Mouse (Mus musculus) CH12.LX (cell line): ENCODE results near the gene Hoxd12. TPM values are rescaled to one million over a fixed set of nuclear protein-coding genes. Genes with fewer than 3 reads are reported as not detected.
A peak's percentile ranks its signal among the peaks of the same experiment; 100 is the strongest.

Experiments used
- DNase-seq: peaks from one replicate; pipeline ENCODE4 v3.0.0-alpha.2; 2013; ENCODE audit errors: extremely low read depth
- H3K27ac ChIP-seq: 2 replicates; pipeline ENCODE4 v1.5.1; 2012; ENCODE audit warnings: low read depth, mild to moderate bottlenecking, control low read depth, moderate library complexity; ENCODE audit not compliant: insufficient read depth
- H3K27me3 ChIP-seq: replicated peaks from 2 replicates; pipeline ENCODE3; 2012; ENCODE audit warnings: inconsistent platforms
- H3K36me3 ChIP-seq, 2 experiments: replicated peaks in 1 of 2; 2 replicates each; pipeline versions ENCODE3 to v1.6.1; 2012; ENCODE audit warnings: inconsistent platforms in 1 of 2, low read length in 1 of 2, mild to moderate bottlenecking in 1 of 2, mixed read lengths in 1 of 2, moderate library complexity in 1 of 2; ENCODE audit not compliant: control insufficient read depth in 1 of 2, insufficient read depth in 1 of 2
- H3K4me1 ChIP-seq, 2 experiments: 2 replicates each; pipeline ENCODE4 v1.6.1; 2012; ENCODE audit warnings: inconsistent platforms in 1 of 2, moderate library complexity in 1 of 2; ENCODE audit not compliant: insufficient read depth in 2 of 2, control insufficient read depth in 1 of 2
- H3K4me2 ChIP-seq: 2 replicates; pipeline ENCODE4 v1.6.1; 2012; ENCODE audit warnings: low read depth, mild to moderate bottlenecking, control low read depth; ENCODE audit not compliant: poor library complexity, insufficient read depth, severe bottlenecking
- H3K4me3 ChIP-seq, 3 experiments: fragments of 150-350 bp in 1 of 3; sonication (generic) in 1 of 3; replicated peaks in 1 of 3; 2 replicates each; pipeline versions ENCODE3 to v1.5.1; 2011 to 2012; ENCODE audit warnings: low read depth in 2 of 3, low read length in 2 of 3, mild to moderate bottlenecking in 2 of 3, moderate library complexity in 2 of 3, control low read depth in 1 of 3, improper control_type of control experiment in 1 of 3, inconsistent platforms in 1 of 3, mixed read lengths in 1 of 3; ENCODE audit not compliant: poor library complexity in 1 of 3
- H3K79me2 ChIP-seq: replicated peaks from 2 replicates; pipeline ENCODE4 v1.6.1; 2012; ENCODE audit warnings: mild to moderate bottlenecking, moderate library complexity; ENCODE audit not compliant: control insufficient read depth, poor library complexity, insufficient read depth, severe bottlenecking; ENCODE audit errors: extremely low read depth
- H3K9ac ChIP-seq: 2 replicates; pipeline ENCODE4 v1.6.1; 2012; ENCODE audit warnings: low read depth, mild to moderate bottlenecking, control low read depth, moderate library complexity; ENCODE audit not compliant: insufficient read depth
- H3K9me3 ChIP-seq: replicated peaks from 2 replicates; pipeline ENCODE3; 2012; ENCODE audit warnings: low read length, inconsistent platforms, mixed read lengths
- BHLHE40 ChIP-seq: IDR thresholded peaks from 2 replicates; pipeline ENCODE4 v1.6.1; 2011; ENCODE audit warnings: mild to moderate bottlenecking, low read depth, low read length, improper control_type of control experiment
- CHD1 ChIP-seq: IDR thresholded peaks from 2 replicates; pipeline ENCODE4 v1.6.1; 2012; ENCODE audit warnings: low read depth, low read length, improper control_type of control experiment, inconsistent platforms
- CHD2 ChIP-seq: IDR thresholded peaks from 2 replicates; pipeline ENCODE4 v1.6.1; 2011; ENCODE audit warnings: low read length, improper control_type of control experiment
- CTCF ChIP-seq, 2 experiments: IDR thresholded peaks in 1 of 2; conservative IDR thresholded peaks in 1 of 2; 2 replicates each; pipeline ENCODE4 v1.5.1; 2011 to 2012; ENCODE audit warnings: low read depth in 2 of 2, low read length in 2 of 2, improper control_type of control experiment in 1 of 2, inconsistent platforms in 1 of 2, mild to moderate bottlenecking in 1 of 2, moderate library complexity in 1 of 2
- E2F4 ChIP-seq: IDR thresholded peaks from 2 replicates; pipeline ENCODE4 v1.6.1; 2011; ENCODE audit warnings: low read depth, low read length, improper control_type of control experiment; ENCODE audit not compliant: insufficient replicate concordance
- ELF1 ChIP-seq: IDR thresholded peaks from 2 replicates; pipeline ENCODE4 v1.6.1; 2014; ENCODE audit warnings: low read depth, mild to moderate bottlenecking, inconsistent platforms, low read length, improper control_type of control experiment
- EP300 ChIP-seq: IDR thresholded peaks from 2 replicates; pipeline ENCODE4 v1.6.1; 2011; ENCODE audit warnings: low read length, improper control_type of control experiment
- GABPA ChIP-seq: IDR thresholded peaks from 2 replicates; pipeline ENCODE4 v1.6.1; 2012; ENCODE audit warnings: low read depth, low read length, improper control_type of control experiment, inconsistent platforms; ENCODE audit not compliant: insufficient replicate concordance
- HCFC1 ChIP-seq: IDR thresholded peaks from 2 replicates; pipeline ENCODE4 v1.6.1; 2012; ENCODE audit warnings: low read depth, mild to moderate bottlenecking, inconsistent platforms, low read length, improper control_type of control experiment
- IRF4 ChIP-seq: IDR thresholded peaks from 2 replicates; pipeline ENCODE4 v1.6.1; 2014; ENCODE audit warnings: low read depth, mild to moderate bottlenecking, inconsistent platforms, low read length, improper control_type of control experiment
- JUND ChIP-seq: conservative IDR thresholded peaks from 2 replicates; pipeline ENCODE4 v1.6.1; 2011; ENCODE audit warnings: low read depth, low read length, improper control_type of control experiment
- KAT2A ChIP-seq: IDR thresholded peaks from 2 replicates; pipeline ENCODE4 v1.6.1; 2012; ENCODE audit warnings: low read length, improper control_type of control experiment, inconsistent platforms; ENCODE audit not compliant: insufficient replicate concordance
- MAX ChIP-seq: IDR thresholded peaks from 2 replicates; pipeline ENCODE4 v1.6.1; 2011; ENCODE audit warnings: low read length, improper control_type of control experiment
- MAZ ChIP-seq: IDR thresholded peaks from 2 replicates; pipeline ENCODE4 v1.6.1; 2012; ENCODE audit warnings: low read depth, mild to moderate bottlenecking, inconsistent platforms, low read length, improper control_type of control experiment, moderate library complexity
- MEF2A ChIP-seq: IDR thresholded peaks from 2 replicates; pipeline ENCODE4 v1.6.1; 2014; ENCODE audit warnings: low read depth, mild to moderate bottlenecking, inconsistent platforms, low read length, improper control_type of control experiment, borderline replicate concordance
- MXI1 ChIP-seq: IDR thresholded peaks from 2 replicates; pipeline ENCODE4 v1.6.1; 2011; ENCODE audit warnings: mild to moderate bottlenecking, low read depth, low read length, improper control_type of control experiment
- MYC ChIP-seq: IDR thresholded peaks from 2 replicates; pipeline ENCODE4 v1.6.1; 2011; ENCODE audit warnings: low read depth, mild to moderate bottlenecking, improper control_type of control experiment, low read length
- NELFE ChIP-seq: IDR thresholded peaks from 2 replicates; pipeline ENCODE4 v1.6.1; 2011; ENCODE audit warnings: low read depth, low read length, improper control_type of control experiment
- NRF1 ChIP-seq: IDR thresholded peaks from 2 replicates; pipeline ENCODE4 v1.6.1; 2014; ENCODE audit warnings: low read depth, mild to moderate bottlenecking, inconsistent platforms, low read length, improper control_type of control experiment, moderate library complexity
- PAX5 ChIP-seq: IDR thresholded peaks from 2 replicates; pipeline ENCODE4 v1.6.1; 2012; ENCODE audit warnings: low read length, inconsistent platforms, mixed read lengths
- POLR2AphosphoS2 ChIP-seq: IDR thresholded peaks from 2 replicates; pipeline ENCODE4 v1.6.1; 2011; ENCODE audit warnings: low read depth, low read length, improper control_type of control experiment
- RAD21 ChIP-seq: IDR thresholded peaks from 2 replicates; pipeline ENCODE4 v1.6.1; 2011; ENCODE audit warnings: low read depth, mild to moderate bottlenecking, low read length, improper control_type of control experiment, moderate library complexity
- RCOR1 ChIP-seq: conservative IDR thresholded peaks from 2 replicates; pipeline ENCODE4 v1.6.1; 2012; ENCODE audit warnings: low read depth, mild to moderate bottlenecking, inconsistent platforms, low read length, improper control_type of control experiment
- SIN3A ChIP-seq: IDR thresholded peaks from 2 replicates; pipeline ENCODE4 v1.6.1; 2012; ENCODE audit warnings: low read length, improper control_type of control experiment, inconsistent platforms
- SMC3 ChIP-seq: IDR thresholded peaks from 2 replicates; pipeline ENCODE4 v1.6.1; 2011; ENCODE audit warnings: low read depth, low read length, improper control_type of control experiment
- TCF12 ChIP-seq: IDR thresholded peaks from 2 replicates; pipeline ENCODE4 v1.6.1; 2014; ENCODE audit warnings: low read depth, mild to moderate bottlenecking, inconsistent platforms, low read length, improper control_type of control experiment
- UBTF ChIP-seq: IDR thresholded peaks from 2 replicates; pipeline ENCODE4 v1.6.1; 2012; ENCODE audit warnings: low read depth, mild to moderate bottlenecking, inconsistent platforms, low read length, improper control_type of control experiment, moderate library complexity
- USF2 ChIP-seq: conservative IDR thresholded peaks from 2 replicates; pipeline ENCODE4 v1.6.1; 2011; ENCODE audit warnings: low read depth, low read length, improper control_type of control experiment
- ZC3H11A ChIP-seq: IDR thresholded peaks from 2 replicates; pipeline ENCODE4 v1.6.1; 2012; ENCODE audit warnings: low read depth, mild to moderate bottlenecking, inconsistent platforms, low read length, improper control_type of control experiment
- ZMIZ1 ChIP-seq: IDR thresholded peaks from 2 replicates; pipeline ENCODE4 v1.6.1; 2012; ENCODE audit warnings: low read depth, mild to moderate bottlenecking, inconsistent platforms, low read length, improper control_type of control experiment
- dilution Hi-C: fragments of 300-500 bp; cut with MboI; formaldehyde crosslinking; loops from 2 replicates; pipeline ENCODE4 v1.14.3; 2020; ENCODE audit warnings: low sequenced_read_pairs; ENCODE audit not compliant: extremely low pct_unique_long_range_greater_than_20kb, extremely low pct_ligation_motif_present
- in situ Hi-C: fragments of 300-500 bp; cut with MboI; formaldehyde crosslinking; loops from 3 replicates; pipeline ENCODE4 v1.14.3; 2019; ENCODE audit warnings: low sequenced_read_pairs, low pct_ligation_motif_present, low pct_unique_long_range_greater_than_20kb, mixed read lengths
- polyA plus RNA-seq: library from polyadenylated mRNA; unstranded; fragments of >175 nt; gene quantifications from 2 replicates; pipeline ENCODE4 v1.2.1, GENCODE M21; 2012; ENCODE audit warnings: low read depth; ENCODE audit not compliant: insufficient read length
- total RNA-seq, 2 experiments: library from RNA; depleted of rRNA; stranded (reverse); fragments of 300-350 nt in 1 of 2; fragments of >200 nt in 1 of 2; gene quantifications; 2 replicates each; pipeline ENCODE4 v1.2.3; 2012 to 2014

Hoxd12 gene
- total and polyA plus RNA-seq, 3 experiments, result not detected

DNA sequence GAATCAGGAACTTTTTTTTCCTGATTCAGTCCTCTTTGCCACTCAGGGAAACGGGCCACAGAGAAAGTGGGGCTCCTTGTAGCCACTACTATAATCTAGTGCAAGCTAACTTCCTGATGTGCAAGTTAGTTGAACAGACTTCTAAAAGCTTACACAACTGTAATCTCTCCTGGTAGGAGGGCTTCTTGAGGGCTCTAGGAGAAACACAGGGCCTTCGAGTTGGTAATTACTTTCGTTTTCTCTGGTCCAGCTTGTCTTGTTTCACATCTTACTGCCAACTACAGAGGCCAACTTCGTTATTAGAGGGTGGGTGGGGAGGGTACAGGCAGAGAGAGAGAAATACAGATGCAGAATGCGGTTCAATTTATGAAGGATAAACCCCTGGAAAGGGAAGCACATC is 3.0 kb upstream of the Hoxd12 start:
- no peak overlapping the region for H3K4me3 ChIP-seq
- peaks cover 11% of the 10 kb centered on the region for H3K9me3 ChIP-seq
- DNase-seq, result no peak
- in situ Hi-C loops, result loop anchor here (25.0 kb wide), 1 partner anchor 1085 kb away; the partner anchor contains the start of gene Chrna1
- H3K79me2 ChIP-seq, result no peaks in the 10 kb centered on the region
- no peaks in the 10 kb centered on the region for H3K36me3 ChIP-seq
- H3K4me1 ChIP-seq, result 0 out of 4 replicates have a peak, but pooled peaks cover 0 to 5% of the 10 kb centered on the region in 2 experiments
- H3K27me3 ChIP-seq, result no peaks in the 10 kb centered on the region
- dilution Hi-C loops, result no loop called here
- no peak for TF ChIP-seq RCOR1
- no peak for TF ChIP-seq RAD21
- TF ChIP-seq MYC, result no peak
- no peak for TF ChIP-seq E2F4
- TF ChIP-seq ELF1, result no peak
- TF ChIP-seq USF2, result no peak
- no peak for TF ChIP-seq NRF1
- no peak for TF ChIP-seq POLR2AphosphoS2
- TF ChIP-seq CHD1, result no peak
- TF ChIP-seq UBTF, result no peak
- TF ChIP-seq MAX, result no peak
- no peak for TF ChIP-seq MEF2A
- no peak for TF ChIP-seq TCF12
- TF ChIP-seq IRF4, result no peak
- no peak for TF ChIP-seq CHD2
- TF ChIP-seq MXI1, result no peak
- TF ChIP-seq HCFC1, result no peak
- no peak for TF ChIP-seq PAX5
- TF ChIP-seq CTCF (conservative IDR thresholded peaks at IDR 0.05 in 1 of 2, IDR thresholded peaks at IDR 0.05 in 1 of 2; ENCODE audit: low read depth in 2 of 2, low read length in 2 of 2), result no peak
- peak overlapping the region; percentile 43 for H3K9ac ChIP-seq
- H3K4me2 ChIP-seq, result peak overlapping the region; percentile 98
- H3K27ac ChIP-seq, result no peak overlapping the region

DNA sequence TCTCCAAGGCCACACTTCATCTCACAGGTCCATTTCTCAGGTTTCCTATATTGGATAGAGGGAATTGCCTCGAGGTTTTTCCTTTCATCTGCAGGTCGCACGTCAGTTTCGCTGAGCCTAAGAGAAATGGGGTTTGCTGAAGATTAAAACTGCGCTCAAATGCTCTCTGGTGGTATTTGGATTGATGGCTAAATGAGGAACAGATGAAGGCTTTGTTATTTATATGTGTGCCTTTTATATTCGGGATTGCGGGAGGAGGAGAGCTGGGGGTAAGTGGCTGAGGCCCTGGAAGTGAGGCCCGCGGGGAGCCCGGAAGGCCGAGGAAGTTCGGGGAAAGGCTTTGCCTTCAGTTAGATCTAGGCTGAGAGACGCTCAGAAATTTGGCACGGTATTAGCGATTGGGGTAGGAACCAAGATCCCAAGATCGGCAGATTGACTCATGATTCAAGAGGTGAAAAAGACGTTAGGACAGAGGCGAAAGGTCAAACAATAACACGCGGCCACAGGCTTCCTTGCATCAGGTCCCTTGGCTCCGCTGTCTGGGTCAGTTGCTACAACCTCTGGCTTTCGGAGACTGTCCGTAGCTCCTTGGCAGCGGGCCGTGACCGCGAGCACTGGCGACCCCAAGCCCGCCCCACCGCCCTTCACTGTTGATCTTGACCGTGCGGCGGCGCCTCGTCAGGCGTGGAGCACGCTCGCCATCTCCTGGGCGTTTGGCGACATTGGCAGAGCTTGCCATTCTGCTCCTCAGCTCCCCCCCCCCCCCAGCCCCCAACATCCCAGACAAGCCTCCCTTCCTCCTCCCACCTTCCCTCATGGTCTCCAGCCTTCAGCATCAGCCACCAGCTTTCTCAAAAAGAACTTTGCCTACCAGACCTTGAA is 2.1 kb upstream of the Hoxd12 start:
- Histone ChIP-seq H3K4me1 (0 out of 4 replicates have a peak, but pooled peaks cover 0 to 5% of the 10 kb centered on the region in 2 experiments), H3K27ac (no peak overlapping the region), H3K4me3 (peak overlapping the region in 2 of 3 experiments; percentile 36 to 41), H3K9me3 (peaks cover 9% of the 10 kb centered on the region), H3K4me2 (peak overlapping the region; percentile 98), H3K36me3 (no peaks in the 10 kb centered on the region), H3K79me2 (no peaks in the 10 kb centered on the region), H3K9ac (peak overlapping the region; percentile 43), H3K27me3 (no peaks in the 10 kb centered on the region)
- dilution Hi-C loops (no loop called here), in situ Hi-C loops (loop anchor here (25.0 kb wide), 1 partner anchor 1085 kb away; the partner anchor contains the start of gene Chrna1)
- peak; percentile 45 for DNase-seq
- TF ChIP-seq CHD1, result no peak
- no peak for TF ChIP-seq ZC3H11A
- no peak for TF ChIP-seq KAT2A
- TF ChIP-seq MAZ, result peak; percentile 59; the same call in 1 of the 2 replicates
- no peak for TF ChIP-seq MYC
- no peak for TF ChIP-seq RCOR1
- TF ChIP-seq CTCF (conservative IDR thresholded peaks at IDR 0.05 in 1 of 2, IDR thresholded peaks at IDR 0.05 in 1 of 2; ENCODE audit: low read depth in 2 of 2, low read length in 2 of 2), result peak in 1 of 2 experiments; percentile 78; a peak in 2 of 4 replicates
- TF ChIP-seq UBTF, result no peak
- TF ChIP-seq SIN3A, result no peak
- TF ChIP-seq GABPA, result no peak
- peak; percentile 43; the same call in 1 of the 2 replicates for TF ChIP-seq IRF4
- no peak for TF ChIP-seq TCF12
- peak; percentile 38; the same call in 1 of the 2 replicates for TF ChIP-seq BHLHE40
- no peak for TF ChIP-seq JUND
- no peak for TF ChIP-seq ELF1
- peak; percentile 34; the same call in 1 of the 2 replicates for TF ChIP-seq NELFE
- no peak for TF ChIP-seq MAX
- peak; percentile 72 for TF ChIP-seq SMC3
- no peak for TF ChIP-seq EP300
- no peak for TF ChIP-seq ZMIZ1
